Comparison of ENCODE assay signal across 8 mouse cellular contexts in genomic region chr1:178275174-178275730, GRCm38 (mm10). TPM values are rescaled to one million over a fixed set of nuclear protein-coding genes. Genes with fewer than 3 reads are reported as not detected.
DNase-seq lines count a peak whose midpoint lies in the region; ATAC-seq and TF ChIP-seq lines count a peak whose summit lies in the region.

No protein-coding gene starts in this region.

- H3K27ac ChIP-seq in kidney, postnatal 0 days: no peak overlapping the region
- no peak overlapping the region for H3K27ac ChIP-seq in embryonic facial prominence, embryonic 15.5 days (replicated peaks)
- no peak overlapping the region for H3K27ac ChIP-seq in intestine, embryonic 15.5 days
- H3K27ac ChIP-seq in neural tube, embryonic 12.5 days: no peak overlapping the region

- H3K27me3 ChIP-seq in kidney, postnatal 0 days (ENCODE audit: insufficient read depth, low read length): no peaks in the 10 kb centered on the region
- H3K27me3 ChIP-seq in embryonic facial prominence, embryonic 15.5 days: no peaks in the 10 kb centered on the region
- no peaks in the 10 kb centered on the region; the same call in 1 of the 2 replicates for H3K27me3 ChIP-seq in intestine, embryonic 15.5 days (replicated peaks)
- H3K27me3 ChIP-seq in neural tube, embryonic 12.5 days (replicated peaks): no peaks in the 10 kb centered on the region

- no peaks in the 10 kb centered on the region for H3K9me3 ChIP-seq in kidney, postnatal 0 days (replicated peaks; ENCODE audit: low read length)
- no peaks in the 10 kb centered on the region for H3K9me3 ChIP-seq in embryonic facial prominence, embryonic 15.5 days (replicated peaks)
- no peaks in the 10 kb centered on the region for H3K9me3 ChIP-seq in intestine, embryonic 15.5 days
- H3K9me3 ChIP-seq in neural tube, embryonic 12.5 days: no peaks in the 10 kb centered on the region

- 0 out of 2 replicates have a peak, but pooled peaks cover 5% of the 10 kb centered on the region for H3K4me1 ChIP-seq in kidney, postnatal 0 days (replicated peaks; ENCODE audit: insufficient read depth, low read length)
- 0 out of 2 replicates have a peak, but pooled peaks cover 5% of the 10 kb centered on the region for H3K4me1 ChIP-seq in embryonic facial prominence, embryonic 15.5 days
- H3K4me1 ChIP-seq in intestine, embryonic 15.5 days (replicated peaks): 0 out of 2 replicates have a peak, but pooled peaks cover 4% of the 10 kb centered on the region
- no peaks in the 10 kb centered on the region for H3K4me1 ChIP-seq in neural tube, embryonic 12.5 days

- H3K4me2 ChIP-seq in kidney, postnatal 0 days (ENCODE audit: low read length): peak overlapping the region; percentile 87
- peak overlapping the region; percentile 87 for H3K4me2 ChIP-seq in embryonic facial prominence, embryonic 15.5 days (replicated peaks)
- H3K4me2 ChIP-seq in intestine, embryonic 15.5 days (replicated peaks): peak overlapping the region; percentile 92
- peak overlapping the region; percentile 76 for H3K4me2 ChIP-seq in neural tube, embryonic 12.5 days (replicated peaks)

- 0 out of 2 replicates have a peak overlapping the region, but pooled peaks have one; percentile 82 for H3K9ac ChIP-seq in kidney, postnatal 0 days (ENCODE audit: low read depth, low read length)
- no peak overlapping the region; the same call in 1 of the 2 replicates for H3K9ac ChIP-seq in embryonic facial prominence, embryonic 15.5 days
- H3K9ac ChIP-seq in intestine, embryonic 15.5 days: no peak overlapping the region; the same call in 1 of the 2 replicates
- no peak overlapping the region for H3K9ac ChIP-seq in neural tube, embryonic 12.5 days

- 4% methylated on average over 9 of the region's 9 CpGs for WGBS in kidney, postnatal 0 days
- 45% methylated on average over 9 of the region's 9 CpGs for WGBS in embryonic facial prominence, embryonic 15.5 days
- WGBS in intestine, embryonic 15.5 days: 24% methylated on average over 9 of the region's 9 CpGs
- WGBS in neural tube, embryonic 12.5 days: 21% methylated on average over 9 of the region's 9 CpGs

- ATAC-seq in kidney, postnatal 0 days (replicated peaks; ENCODE audit: low FRiP score, low read depth): no peak
- no peak for ATAC-seq in embryonic facial prominence, embryonic 15.5 days (ENCODE audit: insufficient number of reproducible peaks, low FRiP score, low TSS enrichment, low read depth)
- peak; percentile 75 for ATAC-seq in intestine, embryonic 15.5 days
- ATAC-seq in neural tube, embryonic 12.5 days (ENCODE audit: low FRiP score, low read depth): no peak
- ATAC-seq in megakaryocyte, adult 5-6 weeks (ENCODE audit: poor library complexity, severe bottlenecking): no peak

- no peak for TF ChIP-seq CTCF in kidney, postnatal 0 days (IDR thresholded peaks at IDR 0.05; ENCODE audit: low read depth)

- H3K36me3 ChIP-seq in kidney, postnatal 0 days (ENCODE audit: insufficient read depth, low read length): no peaks in the 10 kb centered on the region
- no peaks in the 10 kb centered on the region for H3K36me3 ChIP-seq in embryonic facial prominence, embryonic 15.5 days
- H3K36me3 ChIP-seq in intestine, embryonic 15.5 days: no peaks in the 10 kb centered on the region
- H3K36me3 ChIP-seq in neural tube, embryonic 12.5 days: no peaks in the 10 kb centered on the region

- peak; percentile 10 for DNase-seq in kidney, postnatal 0 days (ENCODE audit: low spot score)
- DNase-seq in kidney, adult 9 months: no peak
- no peak for DNase-seq in yolk sac, embryonic 10.5 days (ENCODE audit: low spot score)
- DNase-seq in kidney, adult 8-10 months: no peak

- peak overlapping the region; percentile 66; the same call in 1 of the 2 replicates for H3K4me3 ChIP-seq in kidney, postnatal 0 days (replicated peaks; ENCODE audit: low read depth, low read length)
- peak overlapping the region; percentile 68 for H3K4me3 ChIP-seq in embryonic facial prominence, embryonic 15.5 days (replicated peaks)
- H3K4me3 ChIP-seq in intestine, embryonic 15.5 days (replicated peaks): peak overlapping the region; percentile 64; the same call in 1 of the 2 replicates
- H3K4me3 ChIP-seq in neural tube, embryonic 12.5 days: no peak overlapping the region

RNA-seq across cellular contexts. Expression of gene Cox20, which starts 43.7 kb away (rescaled TPM):
- polyA plus RNA-seq in kidney, postnatal 0 days (2015; fragmentation: Nextera tagmentation; extraction: Ambion mirVana): 216 and 225 TPM in 2 replicates
- 113 and 118 TPM in 2 replicates for polyA plus RNA-seq in embryonic facial prominence, embryonic 15.5 days (2015; fragmentation: Nextera tagmentation; extraction: Ambion mirVana)
- 134 and 159 TPM in 2 replicates for polyA plus RNA-seq in intestine, embryonic 15.5 days (2015; fragmentation: Nextera tagmentation; extraction: Ambion mirVana)
- 119 and 122 TPM in 2 replicates for polyA plus RNA-seq in neural tube, embryonic 12.5 days (2016; fragmentation: Nextera tagmentation; extraction: Ambion mirVana)
- 163 and 174 TPM in 2 replicates for total RNA-seq in megakaryocyte, adult 5-6 weeks (2015)
- 137 and 158 TPM in 2 replicates for total RNA-seq in megakaryocyte, adult 5-6 weeks (2017)
